Mouse (Mus musculus) bone marrow macrophage, adult 2 months (primary cell): ENCODE results near the gene Adamts5.

Experiments
- CTCF ChIP-seq: IDR thresholded peaks from 2 replicates; pipeline ENCODE4 v1.5.1; 2012; ENCODE audit warnings: low read depth, mild to moderate bottlenecking, low read length, moderate library complexity
- POLR2A ChIP-seq: IDR thresholded peaks from 2 replicates; pipeline ENCODE4 v1.6.1; 2012; ENCODE audit warnings: mild to moderate bottlenecking, low read depth, low read length, borderline replicate concordance

- TF ChIP-seq CTCF: no peak
- no peak for TF ChIP-seq POLR2A
Observed at GRCm38 (mm10) chr16:85819808-85820458, 81.7 kb downstream of the Adamts5 start.
